Mouse (Mus musculus) hindbrain, embryonic 16.5 days (tissue): ENCODE results near the gene Tgm5. TPM values are rescaled to one million over a fixed set of nuclear protein-coding genes. Genes with fewer than 3 reads are reported as not detected.
"Not testable (repeated sequence)": the region's sequence is repeated elsewhere in the genome, so short reads cannot be mapped to it uniquely, and the experiment has no call there.

Experiments used
- ATAC-seq: fragments of 200-750 bp; cut with Nextera tagmentation; 2 replicates; pipeline ENCODE4 v1.8.0; 2017; ENCODE audit warnings: moderate TSS enrichment, moderate library complexity
- H3K27ac ChIP-seq: fragments of 300-500 bp; sonication (generic); 2 replicates; pipeline ENCODE4 v1.5.1; 2014; ENCODE audit warnings: low read depth, mild to moderate bottlenecking, control low read depth, low read length, moderate library complexity
- H3K27me3 ChIP-seq: fragments of 300-500 bp; sonication (generic); replicated peaks from 2 replicates; pipeline ENCODE4 v1.6.1; 2014; ENCODE audit warnings: low read length; ENCODE audit not compliant: control insufficient read depth, insufficient read depth
- H3K36me3 ChIP-seq: fragments of 300-500 bp; sonication (generic); 2 replicates; pipeline ENCODE4 v1.6.1; 2014; ENCODE audit warnings: mild to moderate bottlenecking, low read length, moderate library complexity, mixed read lengths; ENCODE audit not compliant: control insufficient read depth, insufficient read depth
- H3K4me1 ChIP-seq: fragments of 300-500 bp; sonication (generic); 2 replicates; pipeline ENCODE4 v1.6.1; 2014; ENCODE audit warnings: low read depth, low read length; ENCODE audit not compliant: control insufficient read depth, insufficient read depth
- H3K4me2 ChIP-seq: fragments of 300-500 bp; sonication (generic); 2 replicates; pipeline ENCODE4 v1.6.1; 2014; ENCODE audit warnings: mild to moderate bottlenecking, low read length, control low read depth, moderate library complexity
- H3K4me3 ChIP-seq: fragments of 300-500 bp; sonication (generic); 2 replicates; pipeline ENCODE4 v1.5.1; 2014; ENCODE audit warnings: mild to moderate bottlenecking, low read length, control low read depth, moderate library complexity
- H3K9ac ChIP-seq: fragments of 300-500 bp; sonication (generic); 2 replicates; pipeline ENCODE4 v1.6.1; 2014; ENCODE audit warnings: low read depth, mild to moderate bottlenecking, control low read depth, low read length, moderate library complexity
- H3K9me3 ChIP-seq: fragments of 300-500 bp; sonication (generic); 2 replicates; pipeline ENCODE4 v1.6.1; 2014; ENCODE audit warnings: mild to moderate bottlenecking, low read length, moderate library complexity; ENCODE audit not compliant: control insufficient read depth
- WGBS: fragments of 180-500 bp; shearing (Covaris S2); extraction: QIAGEN DNeasy Blood & Tissue Kit; methylation state at CpG from one replicate; pipeline ENCODE4 v1.1.7; 2014; 5-methylcytosine and 5-hydroxymethylcytosine counted together
- polyA plus RNA-seq: library from polyadenylated mRNA; unstranded; fragments of >200 nt; fragmentation: Nextera tagmentation; extraction: Ambion mirVana; gene quantifications from 2 replicates; pipeline ENCODE4 v1.2.1, GENCODE M21; 2015

Tgm5 gene
- polyA plus RNA-seq, 1 experiment from 2014 or later: 0.35 TPM

DNA sequence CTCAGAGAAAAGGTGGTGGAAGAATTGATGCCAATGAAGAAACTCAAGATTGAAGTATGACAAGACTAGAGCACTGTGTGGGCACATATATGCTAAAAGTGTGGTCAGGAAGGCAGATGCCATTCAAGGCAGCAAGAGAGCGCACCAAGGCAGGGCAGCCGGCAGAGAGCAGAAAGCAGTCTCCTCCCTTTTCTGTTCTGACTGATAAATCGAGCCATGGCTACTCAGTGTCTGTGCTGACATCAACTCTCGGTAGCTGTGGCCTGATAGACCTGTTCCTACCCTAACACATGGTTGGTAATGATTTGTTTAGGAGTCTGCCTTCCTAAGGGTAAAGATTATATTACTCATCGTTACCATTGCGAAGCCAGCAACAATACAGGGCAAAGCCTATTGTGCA lies 29.7 kb downstream of the Tgm5 start:
- 91% methylated on average over 6 of the region's 6 CpGs for WGBS
- H3K36me3 ChIP-seq: no peaks in the 10 kb centered on the region
- H3K4me2 ChIP-seq: no peak overlapping the region
- no peaks in the 10 kb centered on the region for H3K27me3 ChIP-seq
- H3K27ac ChIP-seq: no peak overlapping the region
- ATAC-seq: no peak
- no peaks in the 10 kb centered on the region for H3K9me3 ChIP-seq
- no peak overlapping the region for H3K4me3 ChIP-seq
- no peaks in the 10 kb centered on the region for H3K4me1 ChIP-seq
- no peak overlapping the region for H3K9ac ChIP-seq

DNA sequence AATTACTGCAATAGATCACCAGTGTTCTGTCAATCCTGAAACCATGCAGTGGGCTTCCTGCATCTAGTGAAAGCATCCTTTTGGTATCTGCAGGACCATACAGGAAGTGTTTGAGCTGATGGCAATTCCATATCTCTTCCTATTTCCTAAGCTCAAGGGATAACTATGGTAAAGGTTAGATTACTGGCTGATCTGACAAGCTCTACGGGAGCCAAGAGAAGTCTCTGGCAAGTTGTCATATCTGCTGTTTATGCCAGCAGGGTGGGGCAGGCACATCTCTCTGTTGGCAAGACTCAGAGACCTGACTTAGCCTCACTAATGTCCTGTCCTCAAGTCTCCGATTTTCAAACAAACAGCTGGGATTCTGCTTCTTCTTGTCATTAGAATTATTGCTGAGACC lies 31.6 kb downstream of the Tgm5 start:
- H3K27ac ChIP-seq: no peak overlapping the region
- no peaks in the 10 kb centered on the region for H3K4me1 ChIP-seq
- H3K36me3 ChIP-seq: no peaks in the 10 kb centered on the region
- 78% methylated on average over 2 of the region's 2 CpGs for WGBS
- no peak for ATAC-seq
- no peak overlapping the region for H3K4me3 ChIP-seq
- no peak overlapping the region for H3K4me2 ChIP-seq
- no peaks in the 10 kb centered on the region for H3K27me3 ChIP-seq
- no peak overlapping the region for H3K9ac ChIP-seq
- H3K9me3 ChIP-seq: no peaks in the 10 kb centered on the region

DNA sequence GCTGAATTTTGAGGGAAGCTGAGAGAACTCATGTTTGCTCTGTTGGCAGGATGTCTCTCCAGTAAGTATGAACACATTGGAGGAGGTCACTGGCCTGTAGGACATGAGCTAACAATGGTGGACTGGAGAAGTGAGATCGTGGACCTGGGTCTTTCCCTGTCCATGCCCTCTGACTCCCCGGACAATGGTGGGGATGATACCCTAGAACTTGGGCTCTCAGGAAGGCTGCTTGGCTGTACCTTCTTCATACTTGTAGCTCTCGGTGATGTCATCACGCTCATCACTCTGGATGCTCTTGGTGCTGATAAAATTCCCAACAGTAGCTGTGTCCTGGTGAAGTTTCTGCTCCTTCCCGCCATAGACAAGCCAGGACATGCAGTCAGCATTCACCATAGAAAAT lies 33.5 kb downstream of the Tgm5 start:
- Histone ChIP-seq H3K4me3 (no peak overlapping the region), H3K36me3 (no peaks in the 10 kb centered on the region), H3K27ac (no peak overlapping the region), H3K4me1 (no peaks in the 10 kb centered on the region), H3K9me3 (no peaks in the 10 kb centered on the region), H3K27me3 (no peaks in the 10 kb centered on the region), H3K4me2 (no peak overlapping the region), H3K9ac (no peak overlapping the region)
- no peak for ATAC-seq
- WGBS: 87% methylated on average over 5 of the region's 5 CpGs

DNA sequence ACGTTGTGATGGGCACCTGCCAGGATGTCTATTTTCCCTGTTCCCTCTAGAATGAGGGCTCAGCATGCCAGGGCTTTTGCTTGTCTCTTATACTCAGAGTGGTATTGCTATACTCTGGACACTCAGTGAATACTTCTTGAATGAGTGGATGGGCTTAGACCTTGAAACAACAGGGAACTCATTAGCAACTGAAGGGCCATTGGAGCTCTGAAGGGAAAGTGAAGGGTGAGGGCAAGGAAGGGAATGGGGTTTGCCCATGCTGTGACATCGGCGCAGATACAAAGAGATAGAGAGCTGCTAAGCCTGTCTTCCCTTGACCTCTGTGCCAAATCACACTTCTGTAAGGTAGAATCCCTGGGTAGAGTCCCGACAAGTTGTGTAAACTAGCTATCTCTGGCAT lies 40.0 kb downstream of the Tgm5 start:
- ATAC-seq: no peak
- WGBS: 73% methylated on average over 4 of the region's 4 CpGs
- no peak overlapping the region for H3K27ac ChIP-seq
- no peaks in the 10 kb centered on the region for H3K9me3 ChIP-seq
- H3K36me3 ChIP-seq: no peaks in the 10 kb centered on the region
- H3K9ac ChIP-seq: no peak overlapping the region
- H3K4me3 ChIP-seq: no peak overlapping the region
- H3K4me2 ChIP-seq: no peak overlapping the region
- no peaks in the 10 kb centered on the region for H3K27me3 ChIP-seq
- no peaks in the 10 kb centered on the region for H3K4me1 ChIP-seq

DNA sequence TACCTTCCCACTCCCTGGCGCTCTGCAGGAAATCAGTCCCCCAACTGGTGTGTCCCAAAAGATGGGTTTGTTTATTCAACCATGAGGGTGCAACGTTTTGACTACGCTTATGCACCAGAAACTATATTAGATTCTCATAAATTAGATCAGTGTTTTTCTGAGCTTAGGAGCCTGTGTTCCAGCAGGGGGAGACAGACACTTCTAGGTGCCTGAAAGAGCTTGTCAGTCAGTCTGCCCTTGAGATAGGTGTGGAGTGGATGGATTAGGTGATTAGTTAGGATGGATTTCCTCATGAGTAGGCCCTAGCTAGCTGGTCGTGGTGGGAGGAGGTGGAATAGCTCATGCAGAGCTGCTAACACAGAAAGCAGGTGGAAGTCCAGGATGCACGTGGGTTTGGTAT lies 44.5 kb downstream of the Tgm5 start:
- Histone ChIP-seq H3K9ac (no peak overlapping the region), H3K4me3 (no peak overlapping the region), H3K4me1 (no peaks in the 10 kb centered on the region), H3K36me3 (no peaks in the 10 kb centered on the region), H3K27ac (no peak overlapping the region), H3K27me3 (no peaks in the 10 kb centered on the region), H3K9me3 (no peaks in the 10 kb centered on the region), H3K4me2 (no peak overlapping the region)
- ATAC-seq: no peak
- WGBS: 44% methylated on average over 5 of the region's 5 CpGs

DNA sequence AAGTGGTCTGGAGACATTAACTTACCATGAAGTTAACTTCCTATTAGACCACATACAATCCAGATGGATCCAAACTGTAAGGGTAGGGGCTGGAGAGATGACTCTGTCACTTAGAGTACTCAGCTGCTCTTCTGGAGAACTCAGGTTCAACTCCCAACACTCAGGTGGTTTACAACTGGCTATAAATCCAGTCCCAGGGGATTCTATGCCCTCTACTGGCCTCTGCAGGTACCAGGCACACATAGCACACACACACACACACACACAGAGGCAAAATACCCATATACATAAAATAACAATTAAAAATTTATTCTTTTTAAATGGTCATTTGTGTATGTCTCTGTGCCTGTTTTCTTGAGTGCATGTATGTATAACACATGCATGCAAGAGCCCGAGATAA lies 46.3 kb downstream of the Tgm5 start:
- no peak overlapping the region for H3K4me3 ChIP-seq
- no peaks in the 10 kb centered on the region for H3K27me3 ChIP-seq
- no peak overlapping the region for H3K9ac ChIP-seq
- no peaks in the 10 kb centered on the region for H3K36me3 ChIP-seq
- no peak overlapping the region for H3K27ac ChIP-seq
- H3K9me3 ChIP-seq: no peaks in the 10 kb centered on the region
- no peaks in the 10 kb centered on the region for H3K4me1 ChIP-seq
- H3K4me2 ChIP-seq: no peak overlapping the region
- ATAC-seq: no peak
- 91% methylated on average over 1 of the region's 1 CpGs for WGBS

DNA sequence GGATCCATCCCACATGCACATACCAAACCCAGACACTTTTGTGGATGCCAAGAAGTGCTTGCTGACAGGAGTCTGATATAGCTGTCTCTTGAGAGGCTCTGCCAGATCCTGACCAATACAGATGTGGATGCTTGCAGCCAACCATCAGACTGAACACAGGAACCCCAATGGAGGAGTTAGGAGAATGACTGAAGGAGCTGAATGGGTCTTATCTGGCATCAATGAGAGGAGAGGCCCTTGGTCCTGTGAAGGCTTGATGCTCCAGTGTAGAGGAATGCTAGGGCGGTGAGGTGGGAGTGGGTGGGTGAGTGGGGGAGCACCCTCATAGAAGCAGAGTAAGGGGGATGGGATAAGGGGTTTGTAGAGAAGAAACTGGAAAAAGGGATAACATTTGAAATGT lies 46.8 kb downstream of the Tgm5 start:
- not testable (repeated sequence) for H3K4me2 ChIP-seq, H3K9me3 ChIP-seq, H3K9ac ChIP-seq, ATAC-seq, H3K4me3 ChIP-seq, H3K36me3 ChIP-seq, H3K27ac ChIP-seq, H3K4me1 ChIP-seq, H3K27me3 ChIP-seq
- 93% methylated on average over 1 of the region's 1 CpGs for WGBS

DNA sequence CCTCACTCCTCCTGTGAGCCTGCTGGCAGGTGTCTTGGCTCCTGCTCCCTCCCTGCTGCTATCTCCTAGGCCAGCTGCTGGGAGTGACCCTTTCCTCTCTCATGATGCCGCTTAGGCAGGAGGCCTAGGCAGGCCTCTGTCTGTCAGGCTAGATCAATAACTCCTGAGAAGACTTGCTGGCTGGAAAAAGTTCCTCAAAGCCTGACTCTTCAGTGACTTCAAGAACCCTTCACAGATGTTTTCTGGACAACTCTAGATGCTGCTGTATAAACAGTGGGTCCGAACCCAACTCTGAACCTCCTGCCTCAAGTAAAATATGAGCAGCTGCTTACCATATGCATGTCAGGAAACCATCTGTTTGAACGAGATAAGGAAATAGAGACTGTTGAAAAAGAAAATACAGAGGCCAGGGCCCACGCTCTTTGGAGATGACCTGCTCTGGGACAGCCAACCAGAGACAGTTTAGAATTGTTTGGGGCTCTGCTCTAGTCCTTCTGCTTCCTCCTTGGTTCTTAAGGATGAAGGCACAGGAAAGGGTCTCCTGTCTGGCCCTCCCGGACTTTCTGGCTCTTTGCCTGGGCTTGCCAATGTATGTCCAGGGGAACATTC lies 48.8 kb downstream of the Tgm5 start, which contains the start of gene Epb42:
Gene Epb42 (minus strand): TSS at position 340 of the 609 bp plus-strand sequence.
- no peak for ATAC-seq
- WGBS: 64% methylated on average over 5 of the region's 5 CpGs

DNA sequence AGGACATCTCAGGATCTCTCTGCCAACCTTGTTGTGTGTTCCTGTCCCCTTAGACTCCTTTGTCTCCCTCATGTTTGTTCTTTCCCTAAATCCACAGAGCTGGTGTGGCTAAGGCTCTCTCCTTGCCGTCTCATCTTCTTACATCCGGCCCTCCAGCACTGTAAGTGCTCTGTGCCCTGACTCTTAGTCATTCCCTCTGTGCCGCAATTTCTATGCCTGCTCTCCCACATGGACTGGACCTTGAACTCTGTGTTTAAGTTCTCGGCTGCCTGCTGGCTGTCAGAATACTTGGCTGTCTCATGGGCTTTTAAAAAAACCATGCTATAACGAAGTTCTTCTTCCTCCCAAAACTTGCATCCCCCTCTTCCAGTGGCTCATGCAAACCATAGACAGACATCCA lies 62.7 kb downstream of the Tgm5 start:
- no peaks in the 10 kb centered on the region for H3K27me3 ChIP-seq
- no peaks in the 10 kb centered on the region for H3K9me3 ChIP-seq
- H3K36me3 ChIP-seq: peaks cover under 1% of the 10 kb centered on the region; the same call in 1 of the 2 replicates
- WGBS: 70% methylated on average over 5 of the region's 5 CpGs
- H3K9ac ChIP-seq: no peak overlapping the region
- no peak for ATAC-seq
- no peaks in the 10 kb centered on the region for H3K4me1 ChIP-seq
- no peak overlapping the region for H3K27ac ChIP-seq
- no peak overlapping the region for H3K4me2 ChIP-seq
- no peak overlapping the region for H3K4me3 ChIP-seq

More for the DNA sequence above, 48.8 kb downstream of the Tgm5 start, which contains the start of gene Epb42:
- Histone ChIP-seq H3K9me3 (no peaks in the 10 kb centered on the region), H3K36me3 (no peaks in the 10 kb centered on the region), H3K27me3 (no peaks in the 10 kb centered on the region), H3K9ac (no peak within 1 kb of the TSS), H3K4me3 (no peak within 1 kb of the TSS), H3K27ac (no peak within 1 kb of the TSS), H3K4me1 (no peaks in the 10 kb centered on the region), H3K4me2 (no peak within 1 kb of the TSS)

DNA sequence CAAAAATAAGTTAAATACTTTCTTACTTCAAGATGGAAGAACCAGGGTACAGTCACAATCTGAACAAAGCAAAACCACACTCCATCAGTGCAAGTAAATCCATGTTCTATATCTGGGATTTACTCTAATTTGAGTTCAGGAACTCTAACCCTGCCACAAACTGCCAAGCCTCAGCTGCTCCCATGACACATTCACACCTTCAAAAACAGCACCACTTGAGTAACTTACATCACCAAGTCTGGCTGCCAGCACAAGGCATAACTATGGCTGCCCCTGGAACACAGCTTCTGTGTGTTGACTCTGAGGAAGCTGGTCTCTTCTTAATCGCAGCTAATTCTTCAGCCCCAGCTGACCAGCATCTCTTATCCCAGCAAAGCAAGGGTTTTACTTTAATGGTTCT lies 68.5 kb downstream of the Tgm5 start:
- no peak for ATAC-seq
- Histone ChIP-seq H3K9ac (no peak overlapping the region), H3K27me3 (no peaks in the 10 kb centered on the region), H3K36me3 (peaks cover 28% of the 10 kb centered on the region), H3K27ac (no peak overlapping the region), H3K9me3 (no peaks in the 10 kb centered on the region), H3K4me2 (no peak overlapping the region), H3K4me1 (no peaks in the 10 kb centered on the region), H3K4me3 (no peak overlapping the region)
- 100% methylated on average over 1 of the region's 1 CpGs for WGBS
